Mouse (Mus musculus) ES-Bruce4 (cell line): ENCODE results near the gene Klhdc2. TPM values are rescaled to one million over a fixed set of nuclear protein-coding genes. Genes with fewer than 3 reads are reported as not detected.

Experiments used
- H3K27ac ChIP-seq: 2 replicates; pipeline ENCODE4 v1.5.1; 2012; ENCODE audit warnings: low read length, inconsistent platforms; ENCODE audit not compliant: insufficient read depth
- H3K27me3 ChIP-seq: 2 replicates; pipeline ENCODE4 v1.6.1; 2012; ENCODE audit warnings: mild to moderate bottlenecking, low read length, inconsistent platforms; ENCODE audit not compliant: control insufficient read depth, poor library complexity, insufficient read depth, severe bottlenecking
- H3K36me3 ChIP-seq: 2 replicates; pipeline ENCODE4 v1.6.1; 2012; ENCODE audit warnings: inconsistent platforms, mild to moderate bottlenecking, low read length, moderate library complexity; ENCODE audit not compliant: control insufficient read depth, poor library complexity, insufficient read depth, severe bottlenecking
- H3K4me1 ChIP-seq: one replicate; pipeline ENCODE4 v1.8.1; 2011; ENCODE audit warnings: low read length; ENCODE audit not compliant: control insufficient read depth, insufficient read depth
- H3K4me3 ChIP-seq: 2 replicates; pipeline ENCODE4 v1.5.1; 2011; ENCODE audit warnings: low read depth, mild to moderate bottlenecking, low read length
- H3K9ac ChIP-seq: 2 replicates; pipeline ENCODE4 v1.6.1; 2012; ENCODE audit warnings: low read depth, mild to moderate bottlenecking, inconsistent platforms; ENCODE audit not compliant: poor library complexity, severe bottlenecking
- H3K9me3 ChIP-seq: replicated peaks from 2 replicates; pipeline ENCODE4 v1.6.1; 2012; ENCODE audit warnings: mild to moderate bottlenecking, low read length, inconsistent platforms; ENCODE audit not compliant: control insufficient read depth, poor library complexity, insufficient read depth, severe bottlenecking
- CTCF ChIP-seq: IDR thresholded peaks from one replicate; pipeline ENCODE4 v1.8.1; 2011; ENCODE audit warnings: low read depth, low read length
- EP300 ChIP-seq: IDR thresholded peaks from 2 replicates; pipeline ENCODE4 v1.6.1; 2011; ENCODE audit warnings: low read depth, low read length; ENCODE audit not compliant: insufficient read depth
- POLR2A ChIP-seq: IDR thresholded peaks from one replicate; pipeline ENCODE4 v1.8.1; 2011; ENCODE audit warnings: low read length; ENCODE audit not compliant: insufficient read depth
- polyA plus RNA-seq: library from polyadenylated mRNA; stranded (reverse); fragments of >200 nt; gene quantifications from 2 replicates; pipeline ENCODE4 v1.2.4, GENCODE M21; 2011; ENCODE audit warnings: low read depth; ENCODE audit not compliant: missing spikeins, insufficient read depth, insufficient read length

Gene Klhdc2
- polyA plus RNA-seq, 1 experiment, result 68.2 TPM

- no peak overlapping the region for H3K4me3 ChIP-seq
- TF ChIP-seq EP300 (no peak), POLR2A (no peak), CTCF (no peak)
- no peaks in the 10 kb centered on the region for H3K4me1 ChIP-seq
- H3K9me3 ChIP-seq, result no peaks in the 10 kb centered on the region
- no peaks in the 10 kb centered on the region for H3K36me3 ChIP-seq
- H3K9ac ChIP-seq, result no peak overlapping the region
- H3K27ac ChIP-seq, result no peak overlapping the region
- H3K27me3 ChIP-seq, result no peaks in the 10 kb centered on the region
These were observed 8.9 kb upstream of the Klhdc2 start for GRCm38 (mm10) chr12:69287535-69287934.

- Histone ChIP-seq H3K27ac (no peak overlapping the region), H3K4me1 (no peaks in the 10 kb centered on the region), H3K9ac (no peak overlapping the region), H3K36me3 (no peaks in the 10 kb centered on the region), H3K9me3 (no peaks in the 10 kb centered on the region), H3K27me3 (no peaks in the 10 kb centered on the region), H3K4me3 (no peak overlapping the region)
- TF ChIP-seq POLR2A, result no peak
- no peak for TF ChIP-seq CTCF
- TF ChIP-seq EP300, result no peak
These were observed 7.8 kb upstream of the Klhdc2 start for GRCm38 (mm10) chr12:69288699-69289098.

GRCm38 (mm10) chr12:69292401-69292800 is 4.1 kb upstream of the Klhdc2 start:
- Histone ChIP-seq H3K4me1 (no peaks in the 10 kb centered on the region), H3K36me3 (no peaks in the 10 kb centered on the region)
- no peak for TF ChIP-seq POLR2A
- no peak for TF ChIP-seq CTCF
- no peak for TF ChIP-seq EP300

GRCm38 (mm10) chr12:69293815-69294214 is 2.7 kb upstream of the Klhdc2 start:
- Histone ChIP-seq H3K4me1 (no peaks in the 10 kb centered on the region), H3K27ac (no peak overlapping the region)

More at GRCm38 (mm10) chr12:69292401-69292800, 4.1 kb upstream of the Klhdc2 start:
- Histone ChIP-seq H3K27ac (no peak overlapping the region), H3K9ac (no peak overlapping the region), H3K9me3 (no peaks in the 10 kb centered on the region), H3K27me3 (no peaks in the 10 kb centered on the region), H3K4me3 (no peak overlapping the region)

GRCm38 (mm10) chr12:69294936-69295335 is 1.5 kb upstream of the Klhdc2 start:
- Histone ChIP-seq H3K27ac (no peak overlapping the region), H3K36me3 (no peaks in the 10 kb centered on the region), H3K4me3 (no peak overlapping the region), H3K4me1 (peaks cover 2% of the 10 kb centered on the region), H3K9me3 (no peaks in the 10 kb centered on the region), H3K9ac (no peak overlapping the region), H3K27me3 (no peaks in the 10 kb centered on the region)
- TF ChIP-seq EP300, result no peak
- TF ChIP-seq CTCF, result no peak
- TF ChIP-seq POLR2A, result no peak

More at GRCm38 (mm10) chr12:69293815-69294214, 2.7 kb upstream of the Klhdc2 start:
- Histone ChIP-seq H3K9me3 (no peaks in the 10 kb centered on the region), H3K27me3 (no peaks in the 10 kb centered on the region), H3K9ac (no peak overlapping the region), H3K36me3 (no peaks in the 10 kb centered on the region), H3K4me3 (no peak overlapping the region)
- TF ChIP-seq CTCF (no peak), POLR2A (no peak), EP300 (no peak)

GRCm38 (mm10) chr12:69295651-69296050 is 830 bp upstream of the Klhdc2 start:
- TF ChIP-seq CTCF, result no peak
- TF ChIP-seq EP300, result no peak
- no peak for TF ChIP-seq POLR2A
- no peak overlapping the region for H3K4me3 ChIP-seq
- H3K4me1 ChIP-seq, result peaks cover 2% of the 10 kb centered on the region
- H3K27ac ChIP-seq, result no peak overlapping the region
- no peak overlapping the region for H3K9ac ChIP-seq
- H3K36me3 ChIP-seq, result no peaks in the 10 kb centered on the region
- no peaks in the 10 kb centered on the region for H3K9me3 ChIP-seq
- no peaks in the 10 kb centered on the region for H3K27me3 ChIP-seq
